Mouse (Mus musculus): Measurements from ENCODE around the gene Rhot2. TPM values are rescaled to one million over a fixed set of nuclear protein-coding genes. Genes with fewer than 3 reads are reported as not detected.
A peak's percentile ranks its signal among the peaks of the same experiment; 100 is the strongest.

Rhot2 gene
- polyA plus RNA-seq, 1 experiment from 2014 or later, result 29.0 TPM

- WGBS, result 3% methylated on average over 65 of the region's 65 CpGs
- Histone ChIP-seq H3K9ac (peak within 1 kb of the TSS; percentile 68), H3K36me3 (peaks cover 16% of the 10 kb centered on the region), H3K4me1 (peaks cover 19% of the 10 kb centered on the region), H3K9me3 (replicated peaks) (no peaks in the 10 kb centered on the region), H3K27me3 (no peaks in the 10 kb centered on the region), H3K4me3 (replicated peaks) (peak within 1 kb of the TSS; percentile 57), H3K4me2 (peak within 1 kb of the TSS; percentile 76), H3K27ac (peak within 1 kb of the TSS; percentile 85)
- peak; percentile 92 for ATAC-seq (replicated peaks; ENCODE audit: low FRiP score)
These were observed 16.4 kb upstream of the Rhot2 start, which contains the start of gene Wdr90 for GRCm38 (mm10) chr17:25860832-25861703. TSS of gene Wdr90 (minus strand) at chr17:25861501.

GRCm38 (mm10) chr17:25860229-25860628, 15.6 kb upstream of the Rhot2 start:
- H3K36me3 ChIP-seq, result peaks cover 22% of the 10 kb centered on the region
- peaks cover 18% of the 10 kb centered on the region for H3K4me1 ChIP-seq
- H3K4me2 ChIP-seq, result peak overlapping the region; percentile 76
- H3K4me3 ChIP-seq (replicated peaks), result peak overlapping the region; percentile 57
- no peak for ATAC-seq (replicated peaks; ENCODE audit: low FRiP score)
- 88% methylated on average over 6 of the region's 6 CpGs for WGBS
- no peak overlapping the region for H3K27ac ChIP-seq
- H3K9me3 ChIP-seq (replicated peaks), result no peaks in the 10 kb centered on the region
- peak overlapping the region; percentile 68 for H3K9ac ChIP-seq
- no peaks in the 10 kb centered on the region for H3K27me3 ChIP-seq

- 2% methylated on average over 36 of the region's 38 CpGs for WGBS
- Histone ChIP-seq H3K9me3 (replicated peaks) (no peaks in the 10 kb centered on the region), H3K4me3 (replicated peaks) (peak overlapping the region; percentile 77), H3K9ac (peak overlapping the region; percentile 76), H3K4me1 (peaks cover 24% of the 10 kb centered on the region), H3K27me3 (no peaks in the 10 kb centered on the region), H3K27ac (peak overlapping the region; percentile 88), H3K36me3 (peaks cover 78% of the 10 kb centered on the region), H3K4me2 (peak overlapping the region; percentile 78)
- no peak for ATAC-seq (replicated peaks; ENCODE audit: low FRiP score)
These were observed 835 bp downstream of the Rhot2 start for GRCm38 (mm10) chr17:25843636-25844395.

- Histone ChIP-seq H3K4me3 (replicated peaks) (peak overlapping the region; percentile 77), H3K27ac (no peak overlapping the region), H3K4me2 (peak overlapping the region; percentile 78), H3K36me3 (peaks cover 76% of the 10 kb centered on the region), H3K27me3 (no peaks in the 10 kb centered on the region), H3K9ac (peak overlapping the region; percentile 76; the same call in 1 of the 2 replicates), H3K9me3 (replicated peaks) (no peaks in the 10 kb centered on the region), H3K4me1 (peaks cover 28% of the 10 kb centered on the region)
- ATAC-seq (replicated peaks; ENCODE audit: low FRiP score), result no peak
- 90% methylated on average over 4 of the region's 4 CpGs for WGBS
These were observed 1.5 kb downstream of the Rhot2 start for GRCm38 (mm10) chr17:25843122-25843521.

- Histone ChIP-seq H3K4me2 (no peak overlapping the region), H3K27ac (no peak overlapping the region), H3K4me3 (replicated peaks) (no peak overlapping the region), H3K27me3 (no peaks in the 10 kb centered on the region), H3K9ac (no peak overlapping the region), H3K36me3 (peaks cover 78% of the 10 kb centered on the region), H3K9me3 (replicated peaks) (no peaks in the 10 kb centered on the region), H3K4me1 (peaks cover 34% of the 10 kb centered on the region)
- ATAC-seq (replicated peaks; ENCODE audit: low FRiP score), result no peak
- WGBS, result 84% methylated on average over 3 of the region's 3 CpGs
These were observed 2.1 kb downstream of the Rhot2 start for GRCm38 (mm10) chr17:25842509-25842908.

GRCm38 (mm10) chr17:25841117-25841880, 3.4 kb downstream of the Rhot2 start, which contains the start of gene Gm20683:
TSS of gene Gm20683 (minus strand) at chr17:25841763.
- no peak within 1 kb of the TSS for H3K27ac ChIP-seq
- ATAC-seq (replicated peaks; ENCODE audit: low FRiP score), result no peak
- WGBS, result 95% methylated on average over 22 of the region's 22 CpGs
- H3K4me1 ChIP-seq, result peaks cover 46% of the 10 kb centered on the region
- no peaks in the 10 kb centered on the region for H3K27me3 ChIP-seq
- H3K36me3 ChIP-seq, result peaks cover 67% of the 10 kb centered on the region
- H3K9me3 ChIP-seq (replicated peaks), result no peaks in the 10 kb centered on the region
- no peak within 1 kb of the TSS for H3K4me3 ChIP-seq (replicated peaks)
- H3K4me2 ChIP-seq, result no peak within 1 kb of the TSS
- H3K9ac ChIP-seq, result no peak within 1 kb of the TSS

GRCm38 (mm10) chr17:25840519-25840918, 4.1 kb downstream of the Rhot2 start:
- no peak overlapping the region for H3K9ac ChIP-seq
- H3K27ac ChIP-seq, result no peak overlapping the region
- H3K36me3 ChIP-seq, result peaks cover 65% of the 10 kb centered on the region
- ATAC-seq (replicated peaks; ENCODE audit: low FRiP score), result no peak
- H3K4me1 ChIP-seq, result peaks cover 54% of the 10 kb centered on the region
- H3K4me2 ChIP-seq, result no peak overlapping the region
- H3K27me3 ChIP-seq, result no peaks in the 10 kb centered on the region
- 96% methylated on average over 6 of the region's 6 CpGs for WGBS
- no peak overlapping the region for H3K4me3 ChIP-seq (replicated peaks)
- no peaks in the 10 kb centered on the region for H3K9me3 ChIP-seq (replicated peaks)

GRCm38 (mm10) chr17:25839455-25840235, 5.0 kb downstream of the Rhot2 start:
- no peak for ATAC-seq (replicated peaks; ENCODE audit: low FRiP score)

GRCm38 (mm10) chr17:25838904-25839303, 5.7 kb downstream of the Rhot2 start:
- WGBS, result 82% methylated on average over 4 of the region's 4 CpGs
- peaks cover 67% of the 10 kb centered on the region for H3K36me3 ChIP-seq

More at GRCm38 (mm10) chr17:25839455-25840235, 5.0 kb downstream of the Rhot2 start:
- H3K9ac ChIP-seq, result no peak overlapping the region
- no peaks in the 10 kb centered on the region for H3K9me3 ChIP-seq (replicated peaks)
- no peak overlapping the region for H3K4me3 ChIP-seq (replicated peaks)
- peaks cover 67% of the 10 kb centered on the region for H3K36me3 ChIP-seq
- H3K4me2 ChIP-seq, result no peak overlapping the region
- H3K4me1 ChIP-seq, result peaks cover 57% of the 10 kb centered on the region
- 82% methylated on average over 14 of the region's 14 CpGs for WGBS
- H3K27ac ChIP-seq, result no peak overlapping the region
- H3K27me3 ChIP-seq, result no peaks in the 10 kb centered on the region

GRCm38 (mm10) chr17:25837533-25837932, 7.1 kb downstream of the Rhot2 start:
- H3K4me1 ChIP-seq, result peaks cover 57% of the 10 kb centered on the region
- H3K4me3 ChIP-seq (replicated peaks), result peak overlapping the region; percentile 42
- no peak for ATAC-seq (replicated peaks; ENCODE audit: low FRiP score)
- peaks cover 62% of the 10 kb centered on the region for H3K36me3 ChIP-seq
- no peaks in the 10 kb centered on the region for H3K9me3 ChIP-seq (replicated peaks)
- 52% methylated on average over 3 of the region's 3 CpGs for WGBS
- peak overlapping the region; percentile 85 for H3K27ac ChIP-seq
- no peaks in the 10 kb centered on the region for H3K27me3 ChIP-seq
- H3K4me2 ChIP-seq, result peak overlapping the region; percentile 95
- H3K9ac ChIP-seq, result no peak overlapping the region

More at GRCm38 (mm10) chr17:25838904-25839303, 5.7 kb downstream of the Rhot2 start:
- H3K9me3 ChIP-seq (replicated peaks), result no peaks in the 10 kb centered on the region
- H3K9ac ChIP-seq, result no peak overlapping the region
- peaks cover 62% of the 10 kb centered on the region for H3K4me1 ChIP-seq
- no peaks in the 10 kb centered on the region for H3K27me3 ChIP-seq
- no peak for ATAC-seq (replicated peaks; ENCODE audit: low FRiP score)
- H3K27ac ChIP-seq, result no peak overlapping the region
- H3K4me3 ChIP-seq (replicated peaks), result no peak overlapping the region
- no peak overlapping the region for H3K4me2 ChIP-seq

GRCm38 (mm10) chr17:25837076-25837410, 7.6 kb downstream of the Rhot2 start, which contains the start of gene Rhbdl1:
TSS of gene Rhbdl1 (minus strand) at chr17:25837295.
- Histone ChIP-seq H3K27me3 (no peaks in the 10 kb centered on the region), H3K4me3 (replicated peaks) (peak within 1 kb of the TSS; percentile 42), H3K36me3 (peaks cover 57% of the 10 kb centered on the region), H3K9me3 (replicated peaks) (no peaks in the 10 kb centered on the region), H3K27ac (peak within 1 kb of the TSS; percentile 85), H3K9ac (peak within 1 kb of the TSS; percentile 42), H3K4me1 (peaks cover 58% of the 10 kb centered on the region), H3K4me2 (peak within 1 kb of the TSS; percentile 95)
- ATAC-seq (replicated peaks; ENCODE audit: low FRiP score), result 0 out of 2 replicates have a peak, but pooled peaks have one; percentile 34
- 2% methylated on average over 29 of the region's 29 CpGs for WGBS
